Mouse (Mus musculus) thymus, postnatal 36 days (tissue): ENCODE results near the gene Mrps10.
"Not testable (repeated sequence)": the region's sequence is repeated elsewhere in the genome, so short reads cannot be mapped to it uniquely, and the experiment has no call there.

Experiments
- DNase-seq, 2 experiments: peaks; one replicate each; pipeline ENCODE4 v3.0.0; 2022; ENCODE audit warnings: mixed read lengths in 2 of 2

The Mrps10 gene

GRCm38 (mm10) chr17:47383266-47383665 is 14.6 kb downstream of the Mrps10 start:
- no peak for DNase-seq

GRCm38 (mm10) chr17:47384064-47384463 is 15.4 kb downstream of the Mrps10 start:
- DNase-seq: no peak

DNA sequence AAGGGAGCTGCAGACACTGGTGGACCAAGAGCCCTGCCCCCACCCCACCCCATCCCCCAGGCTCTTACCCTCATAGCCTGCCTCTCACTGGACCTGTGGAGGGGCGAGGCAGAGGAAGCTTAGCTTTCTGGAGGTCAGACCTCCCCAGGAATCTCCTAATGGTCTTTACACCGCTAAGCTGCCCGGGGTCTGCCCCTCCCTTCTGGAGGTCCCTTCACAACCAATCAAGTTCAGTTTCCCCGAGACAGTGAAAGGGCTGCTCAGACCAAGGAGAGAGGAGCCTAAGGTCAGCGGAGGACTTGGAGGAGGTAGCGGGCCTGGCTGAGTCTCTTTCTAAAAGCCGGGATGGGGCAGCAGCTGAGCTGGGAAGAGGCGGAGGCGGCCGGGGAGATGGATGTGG is 16.5 kb downstream of the Mrps10 start, which contains the start of gene Guca1b:
Guca1b (plus strand) TSS at position 249 of the 400 bp plus-strand sequence.
- DNase-seq: no peak

- peak; percentile 60 to 71 for DNase-seq
These were observed 18.0 kb downstream of the Mrps10 start for GRCm38 (mm10) chr17:47386649-47387048.

GRCm38 (mm10) chr17:47394223-47394869 is 25.7 kb downstream of the Mrps10 start:
- peak in 1 of 2 experiments; percentile 13 for DNase-seq

GRCm38 (mm10) chr17:47395376-47395913 is 26.8 kb downstream of the Mrps10 start:
- DNase-seq: peak; percentile 34 to 44

DNA sequence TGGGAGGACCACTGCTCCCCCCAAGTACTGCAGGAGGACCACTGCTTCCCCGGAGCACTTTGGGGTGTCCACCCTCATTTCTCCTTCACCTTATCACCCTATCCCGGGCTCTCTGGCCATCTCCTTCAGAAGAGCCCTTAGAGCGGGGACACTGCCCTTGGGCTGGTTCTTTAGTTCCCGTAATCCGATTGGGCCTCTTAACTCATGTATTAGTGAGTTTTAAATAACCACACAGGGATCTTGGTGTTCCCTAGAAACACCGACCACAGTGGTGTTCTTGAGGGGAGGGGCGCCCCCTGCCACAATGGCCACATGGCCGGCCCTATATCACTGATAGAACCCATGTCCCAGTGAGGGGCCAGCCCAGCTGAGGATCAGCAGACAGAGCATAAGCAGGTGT is 30.4 kb downstream of the Mrps10 start:
- no peak for DNase-seq

DNA sequence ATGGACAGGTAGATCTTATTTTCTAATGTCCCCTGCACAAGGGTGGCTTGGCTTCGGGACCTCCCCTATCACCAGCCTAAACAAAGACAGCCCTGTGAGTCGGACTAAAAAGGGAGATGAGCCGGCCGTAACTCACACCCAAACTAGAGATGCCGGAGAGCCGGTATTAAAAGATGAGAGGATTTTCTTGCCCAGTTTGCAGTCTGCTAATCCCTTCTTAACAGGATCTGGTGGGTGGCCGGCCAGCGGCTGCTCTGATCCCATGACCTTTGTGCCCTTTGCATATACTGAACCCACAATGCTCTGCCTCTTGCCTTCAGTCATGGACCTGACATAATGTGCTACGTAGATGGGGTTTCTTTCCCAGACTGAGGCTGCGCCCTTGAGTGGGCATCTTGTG is 31.8 kb downstream of the Mrps10 start, which contains the start of gene Guca1a:
Guca1a (minus strand) TSS at position 134 of the 400 bp plus-strand sequence.
- DNase-seq: no peak

DNA sequence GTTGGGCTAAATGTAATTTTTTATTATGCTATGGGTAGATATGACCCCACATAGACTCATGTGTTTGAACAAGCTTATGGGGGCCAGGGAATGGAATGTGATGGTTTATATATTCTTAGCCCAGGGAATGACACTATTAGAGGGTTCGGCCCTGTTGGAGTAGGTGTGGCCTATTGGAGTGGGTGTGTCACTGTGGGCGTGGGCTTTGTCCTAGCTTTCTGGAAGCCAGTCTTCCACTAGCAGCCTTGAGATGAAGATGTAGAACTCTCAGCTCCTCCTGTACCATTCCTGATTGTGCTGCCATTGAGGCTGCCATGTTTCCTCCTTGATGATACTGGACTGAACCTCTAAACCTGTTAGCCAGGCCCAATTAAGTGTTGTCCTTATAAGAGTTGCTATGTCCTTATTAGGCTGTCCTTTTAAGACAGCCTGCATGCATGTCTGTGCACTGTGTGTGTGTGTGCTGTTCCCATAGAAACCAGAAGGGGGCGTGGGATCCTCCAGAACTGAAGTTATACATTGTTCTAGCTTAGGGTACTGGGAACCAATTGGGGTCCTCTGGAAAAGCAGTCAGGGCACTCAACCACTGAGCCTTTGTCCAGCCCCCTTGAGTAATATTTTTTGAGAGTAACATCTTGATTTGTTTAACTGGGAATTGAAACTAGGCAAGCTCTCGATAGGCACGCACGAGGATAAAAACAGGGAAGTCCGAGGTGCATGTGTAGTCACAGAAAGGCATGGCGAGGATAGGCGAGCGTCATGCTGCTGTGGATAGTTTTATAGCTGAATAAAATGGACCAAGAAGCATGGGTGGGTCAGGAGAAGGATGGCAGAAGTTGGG is 39.2 kb downstream of the Mrps10 start:
- no peak for DNase-seq

- peak; percentile 51 to 59 for DNase-seq
These were observed 39.8 kb downstream of the Mrps10 start for GRCm38 (mm10) chr17:47408558-47408898.

- DNase-seq: peak; percentile 30 to 32
These were observed 41.5 kb downstream of the Mrps10 start for GRCm38 (mm10) chr17:47409897-47410861.

DNA sequence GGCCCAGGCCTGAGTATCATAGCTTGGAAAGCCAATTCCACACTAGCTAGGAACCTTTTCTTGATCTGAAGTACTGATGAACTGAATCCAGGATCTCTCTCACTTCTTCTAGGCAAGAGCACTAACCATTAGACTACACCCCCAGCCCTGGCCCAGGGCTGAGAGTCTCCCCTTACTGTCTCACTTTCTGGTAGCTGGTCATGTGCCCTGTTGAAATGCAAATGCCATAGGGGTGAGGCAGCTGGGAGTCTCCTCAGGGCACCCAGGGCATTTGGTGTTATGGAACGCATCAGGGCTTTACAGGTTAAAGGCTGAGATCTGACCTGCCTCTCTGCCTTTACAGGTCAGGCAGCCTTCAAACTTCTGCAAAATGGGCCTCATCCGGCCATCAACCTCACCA is 51.5 kb downstream of the Mrps10 start:
- no peak for DNase-seq

- no peak for DNase-seq
These were observed 52.9 kb downstream of the Mrps10 start for GRCm38 (mm10) chr17:47421566-47421965.

DNA sequence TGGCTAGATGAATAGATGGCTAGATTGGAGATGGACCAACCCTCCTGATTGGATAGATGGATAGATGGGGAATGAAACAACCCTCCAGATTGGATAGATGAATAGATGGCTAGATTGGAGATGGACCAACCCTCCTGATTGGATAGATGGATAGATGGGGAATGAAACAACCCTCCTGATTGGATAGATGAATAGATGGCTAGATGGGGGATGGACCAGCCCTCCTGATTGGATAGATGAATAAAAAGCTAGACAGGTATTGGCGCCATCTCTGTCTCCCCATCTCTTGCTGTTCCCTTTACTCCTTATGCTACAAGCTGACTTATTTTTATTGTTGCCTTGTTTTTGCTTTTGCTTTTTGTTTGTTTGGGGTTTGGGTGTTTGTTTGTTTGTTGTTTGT is 53.9 kb downstream of the Mrps10 start:
- DNase-seq: not testable (repeated sequence)

GRCm38 (mm10) chr17:47424186-47424585 is 55.5 kb downstream of the Mrps10 start:
- no peak for DNase-seq

DNA sequence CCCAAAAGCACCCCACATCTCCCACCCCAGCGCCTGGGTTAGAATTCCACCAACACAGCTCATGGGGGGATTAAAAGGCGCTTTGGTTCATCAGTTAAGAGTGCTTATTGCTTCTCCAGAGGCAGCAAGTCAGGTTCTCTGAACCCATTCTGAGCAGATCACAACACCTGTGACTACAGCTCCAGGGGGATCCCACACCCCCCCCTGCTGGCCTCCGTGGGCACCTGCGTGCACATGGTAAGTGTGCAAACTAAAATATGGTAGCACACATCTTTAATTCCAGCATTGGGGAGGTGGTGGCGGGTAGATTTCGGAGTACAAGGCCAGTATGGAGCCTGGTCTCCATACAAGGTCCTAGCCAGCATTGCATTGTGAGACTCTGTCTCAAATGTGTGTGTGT is 58.6 kb downstream of the Mrps10 start:
- no peak for DNase-seq

GRCm38 (mm10) chr17:47428831-47429304 is 60.2 kb downstream of the Mrps10 start:
- no peak for DNase-seq

- no peak for DNase-seq
These were observed 62.1 kb downstream of the Mrps10 start for GRCm38 (mm10) chr17:47430815-47431214.
